Mouse (Mus musculus) lung, embryonic 15.5 days (tissue): ENCODE measurements around the gene Skap1. TPM values are rescaled to one million over a fixed set of nuclear protein-coding genes. Genes with fewer than 3 reads are reported as not detected.
"Not testable (repeated sequence)": the region's sequence is repeated elsewhere in the genome, so short reads cannot be mapped to it uniquely, and the experiment has no call there.

Experiments
- ATAC-seq: fragments of 200-750 bp; cut with Nextera tagmentation; 2 replicates; pipeline ENCODE4 v1.8.0; 2017; ENCODE audit warnings: moderate number of reproducible peaks, borderline replicate concordance; ENCODE audit not compliant: low FRiP score, low TSS enrichment; ENCODE audit errors: extremely low read depth
- H3K27ac ChIP-seq: fragments of 300-500 bp; sonication (generic); 2 replicates; pipeline ENCODE4 v1.5.1; 2015; ENCODE audit warnings: moderate library complexity, mild to moderate bottlenecking, inconsistent platforms
- H3K27me3 ChIP-seq: fragments of 300-500 bp; sonication (generic); 2 replicates; pipeline ENCODE4 v1.6.1; 2015; ENCODE audit warnings: inconsistent platforms
- H3K36me3 ChIP-seq: fragments of 300-500 bp; sonication (generic); 2 replicates; pipeline ENCODE4 v1.6.1; 2015; ENCODE audit warnings: inconsistent platforms
- H3K4me1 ChIP-seq: fragments of 300-500 bp; sonication (generic); 2 replicates; pipeline ENCODE4 v1.6.1; 2015; ENCODE audit warnings: inconsistent platforms
- H3K4me2 ChIP-seq: fragments of 300-500 bp; sonication (generic); 2 replicates; pipeline ENCODE4 v1.6.1; 2015; ENCODE audit warnings: inconsistent platforms, mild to moderate bottlenecking, moderate library complexity
- H3K4me3 ChIP-seq: fragments of 300-500 bp; sonication (generic); 2 replicates; pipeline ENCODE4 v1.5.1; 2015; ENCODE audit warnings: mild to moderate bottlenecking, inconsistent platforms
- H3K9ac ChIP-seq: fragments of 300-500 bp; sonication (generic); 2 replicates; pipeline ENCODE4 v1.6.1; 2015; ENCODE audit warnings: inconsistent platforms
- H3K9me3 ChIP-seq: fragments of 300-500 bp; sonication (generic); 2 replicates; pipeline ENCODE4 v1.6.1; 2016; ENCODE audit warnings: inconsistent platforms
- whole genome bisulfite sequencing: fragments of 180-500 bp; shearing (Covaris S2); methylation state at CpG from one replicate; pipeline ENCODE4 v1.1.7; 2015; 5-methylcytosine and 5-hydroxymethylcytosine counted together
- polyA plus RNA-seq: library from polyadenylated mRNA; unstranded; fragments of >200 nt; fragmentation: Nextera tagmentation; extraction: Ambion mirVana; gene quantifications from 2 replicates; pipeline ENCODE4 v1.2.1, GENCODE M21; 2015

Gene Skap1
- polyA plus RNA-seq, 1 experiment from 2014 or later, result 6.6 TPM

DNA sequence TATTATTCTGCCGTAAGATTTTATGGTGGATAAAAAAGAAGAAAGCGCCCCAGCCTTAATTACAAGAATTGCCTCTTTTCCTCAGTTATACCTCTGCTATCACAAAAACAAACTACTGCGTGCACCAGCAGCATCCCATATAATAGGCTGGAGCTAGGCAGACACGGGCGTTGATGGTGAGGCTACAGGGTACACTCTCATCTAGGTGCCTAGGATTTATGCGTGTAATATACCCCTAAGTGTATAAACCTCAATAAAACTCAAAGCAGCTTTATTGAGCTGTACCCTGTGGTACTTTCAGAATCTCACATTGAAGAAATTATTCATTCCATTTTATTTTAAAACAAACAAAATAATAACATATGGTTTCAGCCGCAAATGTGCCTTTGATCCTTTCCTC is 247.3 kb downstream of the Skap1 start:
- Histone ChIP-seq H3K9ac (no peak overlapping the region), H3K4me3 (no peak overlapping the region), H3K27me3 (no peaks in the 10 kb centered on the region), H3K4me1 (no peaks in the 10 kb centered on the region), H3K27ac (no peak overlapping the region), H3K4me2 (no peak overlapping the region), H3K9me3 (no peaks in the 10 kb centered on the region), H3K36me3 (no peaks in the 10 kb centered on the region)
- 87% methylated on average over 7 of the region's 7 CpGs for WGBS
- no peak for ATAC-seq

DNA sequence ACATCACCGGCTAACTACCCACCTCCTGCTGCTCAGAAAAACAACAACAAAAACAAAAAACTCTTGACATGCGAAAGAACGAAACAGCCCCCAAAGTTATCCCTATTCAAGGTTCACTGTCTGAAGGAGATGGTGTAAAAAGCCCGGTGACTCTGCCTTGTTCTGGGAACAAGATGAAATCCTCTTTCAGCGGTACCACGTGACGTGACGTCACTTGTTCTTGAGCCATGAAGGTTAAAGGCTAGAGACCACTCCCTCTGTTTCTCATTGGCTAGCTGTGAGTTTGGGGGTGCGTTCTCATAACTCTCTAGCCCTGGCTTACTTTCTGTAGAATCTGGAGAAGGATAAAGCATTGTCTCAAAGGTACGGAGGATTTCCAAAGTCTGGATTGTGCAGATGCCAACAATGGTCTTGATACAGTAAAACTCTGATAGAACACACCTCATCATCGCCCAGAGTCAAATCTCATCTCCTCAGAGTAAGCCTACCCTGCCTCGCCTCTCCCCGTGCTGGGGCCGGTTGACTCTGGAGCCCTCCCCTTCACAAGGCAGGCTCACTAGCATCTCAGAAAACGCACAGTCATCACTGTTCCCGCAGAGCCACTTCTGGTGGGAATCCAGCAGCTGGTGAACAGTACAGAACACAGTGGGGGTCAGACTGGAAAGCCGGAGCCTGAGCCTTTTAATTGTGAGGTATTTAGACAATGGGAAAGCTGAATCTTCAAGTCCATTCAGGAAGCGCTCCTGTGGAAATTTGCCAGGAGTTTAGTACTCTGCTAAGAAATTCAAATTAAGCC is 249.0 kb downstream of the Skap1 start:
- Histone ChIP-seq H3K9me3 (no peaks in the 10 kb centered on the region), H3K4me3 (no peak overlapping the region), H3K36me3 (no peaks in the 10 kb centered on the region), H3K27ac (no peak overlapping the region), H3K4me2 (no peak overlapping the region), H3K27me3 (no peaks in the 10 kb centered on the region), H3K4me1 (no peaks in the 10 kb centered on the region), H3K9ac (no peak overlapping the region)
- ATAC-seq, result no peak
- 53% methylated on average over 18 of the region's 18 CpGs for WGBS

GRCm38 (mm10) chr11:96714011-96714410 is 249.6 kb downstream of the Skap1 start:
- Histone ChIP-seq H3K4me3 (no peak overlapping the region), H3K4me1 (no peaks in the 10 kb centered on the region), H3K27me3 (no peaks in the 10 kb centered on the region), H3K27ac (no peak overlapping the region), H3K9ac (no peak overlapping the region), H3K36me3 (no peaks in the 10 kb centered on the region), H3K9me3 (no peaks in the 10 kb centered on the region), H3K4me2 (no peak overlapping the region)
- WGBS, result 72% methylated on average over 7 of the region's 7 CpGs
- ATAC-seq, result no peak

DNA sequence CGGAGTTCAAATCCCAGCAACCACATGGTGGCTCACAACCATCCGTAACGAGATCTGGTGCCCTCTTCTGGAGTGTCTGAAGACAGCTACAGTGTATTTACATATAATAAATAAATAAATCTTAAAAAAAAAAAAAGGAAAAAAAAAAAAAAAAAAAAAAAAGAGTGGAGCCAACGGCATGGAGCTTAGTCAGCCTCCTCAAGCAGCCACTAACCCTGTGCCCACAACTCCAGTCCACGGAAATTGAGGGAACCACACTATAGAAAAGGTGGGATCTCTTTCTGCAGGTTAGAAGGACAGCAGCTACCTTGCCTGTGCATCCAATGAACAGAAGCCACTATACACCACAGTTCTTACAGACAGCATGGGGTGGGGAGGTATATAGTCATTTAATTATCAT is 250.8 kb downstream of the Skap1 start:
- WGBS, result 82% methylated on average over 4 of the region's 5 CpGs
- not testable (repeated sequence) for H3K4me1 ChIP-seq, H3K4me2 ChIP-seq, H3K27ac ChIP-seq, H3K4me3 ChIP-seq, H3K9me3 ChIP-seq, ATAC-seq, H3K27me3 ChIP-seq, H3K36me3 ChIP-seq, H3K9ac ChIP-seq

GRCm38 (mm10) chr11:96718609-96719008 is 254.2 kb downstream of the Skap1 start:
- H3K27me3 ChIP-seq, result no peaks in the 10 kb centered on the region
- H3K4me3 ChIP-seq, result no peak overlapping the region
- H3K36me3 ChIP-seq, result no peaks in the 10 kb centered on the region
- H3K9ac ChIP-seq, result no peak overlapping the region
- no peak for ATAC-seq
- 46% methylated on average over 7 of the region's 7 CpGs for WGBS
- no peak overlapping the region for H3K4me2 ChIP-seq
- no peaks in the 10 kb centered on the region for H3K9me3 ChIP-seq
- no peak overlapping the region for H3K27ac ChIP-seq
- H3K4me1 ChIP-seq, result no peaks in the 10 kb centered on the region

- H3K27me3 ChIP-seq, result no peaks in the 10 kb centered on the region
- H3K9me3 ChIP-seq, result no peaks in the 10 kb centered on the region
- ATAC-seq, result no peak
- H3K36me3 ChIP-seq, result no peaks in the 10 kb centered on the region
- H3K4me1 ChIP-seq, result no peaks in the 10 kb centered on the region; the same call in 1 of the 2 replicates
- no peak overlapping the region for H3K9ac ChIP-seq
- H3K27ac ChIP-seq, result no peak overlapping the region
- 46% methylated on average over 1 of the region's 1 CpGs for WGBS
- H3K4me3 ChIP-seq, result no peak overlapping the region
- no peak overlapping the region for H3K4me2 ChIP-seq
Measured at GRCm38 (mm10) chr11:96725833-96726232, 261.4 kb downstream of the Skap1 start.

GRCm38 (mm10) chr11:96728577-96728976 is 264.2 kb downstream of the Skap1 start:
- no peak for ATAC-seq

GRCm38 (mm10) chr11:96729462-96729861 is 265.1 kb downstream of the Skap1 start:
- no peaks in the 10 kb centered on the region for H3K27me3 ChIP-seq
- H3K4me3 ChIP-seq, result no peak overlapping the region
- no peak for ATAC-seq
- H3K4me2 ChIP-seq, result no peak overlapping the region
- H3K9ac ChIP-seq, result no peak overlapping the region
- H3K4me1 ChIP-seq, result no peaks in the 10 kb centered on the region; the same call in 1 of the 2 replicates
- no peak overlapping the region for H3K27ac ChIP-seq
- no peaks in the 10 kb centered on the region for H3K9me3 ChIP-seq
- H3K36me3 ChIP-seq, result no peaks in the 10 kb centered on the region
- 45% methylated on average over 9 of the region's 9 CpGs for WGBS

More at GRCm38 (mm10) chr11:96728577-96728976, 264.2 kb downstream of the Skap1 start:
- H3K27ac ChIP-seq, result no peak overlapping the region
- H3K4me1 ChIP-seq, result no peaks in the 10 kb centered on the region; the same call in 1 of the 2 replicates
- no peaks in the 10 kb centered on the region for H3K9me3 ChIP-seq
- no peaks in the 10 kb centered on the region for H3K36me3 ChIP-seq
- WGBS, result 74% methylated on average over 2 of the region's 2 CpGs
- H3K4me3 ChIP-seq, result no peak overlapping the region
- H3K4me2 ChIP-seq, result no peak overlapping the region
- no peak overlapping the region for H3K9ac ChIP-seq
- H3K27me3 ChIP-seq, result no peaks in the 10 kb centered on the region

DNA sequence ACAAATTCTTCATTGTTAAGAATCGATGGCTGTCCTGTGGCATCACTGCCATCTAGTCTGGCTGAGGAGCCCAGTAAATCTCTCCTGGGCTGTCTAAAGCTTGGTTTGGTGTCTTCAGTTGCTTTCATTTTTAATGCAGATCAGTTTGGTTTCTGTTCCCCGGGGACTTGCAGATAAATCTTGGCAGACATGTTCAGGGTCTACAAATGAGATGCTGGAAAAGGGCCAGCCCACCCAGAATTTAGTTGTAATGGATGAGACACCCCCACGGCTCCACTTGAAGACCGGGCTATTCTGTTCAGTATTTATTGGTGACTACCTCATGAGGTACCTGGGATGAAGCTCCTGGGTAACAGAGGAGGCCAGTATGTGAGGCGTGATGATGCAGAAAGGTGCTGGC is 265.9 kb downstream of the Skap1 start:
- Histone ChIP-seq H3K9ac (no peak overlapping the region), H3K36me3 (no peaks in the 10 kb centered on the region), H3K9me3 (no peaks in the 10 kb centered on the region), H3K4me3 (no peak overlapping the region), H3K4me1 (no peaks in the 10 kb centered on the region; the same call in 1 of the 2 replicates), H3K27me3 (no peaks in the 10 kb centered on the region), H3K27ac (no peak overlapping the region), H3K4me2 (no peak overlapping the region)
- no peak for ATAC-seq
- WGBS, result 65% methylated on average over 5 of the region's 5 CpGs

- Histone ChIP-seq H3K27ac (peak overlapping the region; percentile 44; the same call in 1 of the 2 replicates), H3K27me3 (peaks cover 4% of the 10 kb centered on the region; the same call in 1 of the 2 replicates), H3K4me2 (no peak overlapping the region), H3K9ac (no peak overlapping the region), H3K4me1 (peaks cover 13% of the 10 kb centered on the region), H3K36me3 (no peaks in the 10 kb centered on the region), H3K4me3 (no peak overlapping the region), H3K9me3 (no peaks in the 10 kb centered on the region)
- no peak for ATAC-seq
- 32% methylated on average over 4 of the region's 4 CpGs for WGBS
Measured at GRCm38 (mm10) chr11:96732657-96733056, 268.3 kb downstream of the Skap1 start.

GRCm38 (mm10) chr11:96735908-96736307 is 271.5 kb downstream of the Skap1 start:
- no peak overlapping the region for H3K27ac ChIP-seq
- H3K4me3 ChIP-seq, result peak overlapping the region; percentile 21
- H3K36me3 ChIP-seq, result no peaks in the 10 kb centered on the region
- peaks cover 13% of the 10 kb centered on the region for H3K4me1 ChIP-seq
- no peaks in the 10 kb centered on the region for H3K9me3 ChIP-seq
- H3K27me3 ChIP-seq, result peaks cover 25% of the 10 kb centered on the region; the same call in 1 of the 2 replicates
- 2% methylated on average over 19 of the region's 19 CpGs for WGBS
- H3K4me2 ChIP-seq, result peak overlapping the region; percentile 47
- ATAC-seq, result no peak
- peak overlapping the region; percentile 16; the same call in 1 of the 2 replicates for H3K9ac ChIP-seq

GRCm38 (mm10) chr11:96736361-96736760 is 272.0 kb downstream of the Skap1 start:
- Histone ChIP-seq H3K36me3 (no peaks in the 10 kb centered on the region), H3K4me3 (peak overlapping the region; percentile 21), H3K27me3 (peaks cover 30% of the 10 kb centered on the region), H3K9ac (peak overlapping the region; percentile 16; the same call in 1 of the 2 replicates), H3K27ac (no peak overlapping the region), H3K9me3 (no peaks in the 10 kb centered on the region), H3K4me1 (peaks cover 13% of the 10 kb centered on the region), H3K4me2 (peak overlapping the region; percentile 47)
- no peak for ATAC-seq
- WGBS, result 13% methylated on average over 11 of the region's 11 CpGs
